Mouse (Mus musculus): ENCODE measurements around the gene Tmem176b. TPM values are rescaled to one million over a fixed set of nuclear protein-coding genes. Genes with fewer than 3 reads are reported as not detected.

Tmem176b gene
- polyA plus RNA-seq (2012; rRNA removed): 47.0 and 85.5 TPM in 2 replicates

GRCm38 (mm10) chr6:48840973-48841625, at the start of gene Tmem176b:
Tmem176b (minus strand) TSS chr6:48841496.

DNA sequence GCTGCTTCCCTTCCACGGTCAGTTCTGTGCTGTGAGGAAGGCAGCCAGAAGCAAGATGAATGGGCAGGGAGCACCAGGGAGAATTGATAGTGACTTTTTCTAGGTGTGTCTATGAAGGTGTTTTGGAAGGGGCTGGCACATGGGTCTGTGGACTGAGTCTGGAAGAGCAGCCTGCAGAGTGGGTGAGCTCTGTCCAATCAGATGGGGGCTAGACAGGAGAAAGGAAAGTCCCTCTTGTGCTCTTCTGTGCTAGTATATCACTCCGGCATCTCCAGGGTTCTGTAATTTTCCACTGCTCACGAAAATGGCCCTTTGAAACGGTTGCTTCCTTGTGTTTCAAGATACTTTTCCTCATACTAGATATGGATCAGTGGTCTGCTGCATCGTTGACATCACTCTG, 31.3 kb upstream of the Tmem176b start, which contains the start of gene Aoc1:
Gene Aoc1 (plus strand): TSS at position 301 of the 400 bp plus-strand sequence.

GRCm38 (mm10) chr6:48840371-48840969, 826 bp downstream of the Tmem176b start, which contains the start of gene Tmem176a:
Tmem176a (plus strand) TSS chr6:48840919.

Other genes starting within 250 kb of the Tmem176b start
- gene Repin1, start 247.6 kb downstream of the Tmem176b start, polyA plus RNA-seq (2012; rRNA removed): 38.4 and 41.8 TPM in 2 replicates
- gene Gm44965, start 247.6 kb downstream of the Tmem176b start, polyA plus RNA-seq (2012; rRNA removed): not detected in 2 replicates
- gene Zfp775, start 239.4 kb downstream of the Tmem176b start, polyA plus RNA-seq (2012; rRNA removed): 6.4 and 7.9 TPM in 2 replicates
- 0.78 and 1.4 TPM in 2 replicates for gene AI854703, start 214.7 kb downstream of the Tmem176b start, polyA plus RNA-seq (2012; rRNA removed)
- 1.2 and 1.7 TPM in 2 replicates for gene Gimap8, start 194.3 kb downstream of the Tmem176b start, polyA plus RNA-seq (2012; rRNA removed)
- 4.7 and 5.9 TPM in 2 replicates for gene Gimap9, start 165.4 kb downstream of the Tmem176b start, polyA plus RNA-seq (2012; rRNA removed)
- gene Gimap4, start 156.9 kb downstream of the Tmem176b start, polyA plus RNA-seq (2012; rRNA removed): 4.4 and 5.2 TPM in 2 replicates
- 6.3 and 9.2 TPM in 2 replicates for gene Gimap6, start 133.3 kb downstream of the Tmem176b start, polyA plus RNA-seq (2012; rRNA removed)
- 1.5 and 2.4 TPM in 2 replicates for gene Gm28053, start 122.9 kb downstream of the Tmem176b start, polyA plus RNA-seq (2012; rRNA removed)
- gene Gimap7, start 122.9 kb downstream of the Tmem176b start, polyA plus RNA-seq (2012; rRNA removed): not detected in 2 replicates
- 2.4 TPM in 2 replicates for gene Gimap1, start 102.4 kb downstream of the Tmem176b start, polyA plus RNA-seq (2012; rRNA removed)
- gene Gimap5, start 95.3 kb downstream of the Tmem176b start, polyA plus RNA-seq (2012; rRNA removed): 0.83 and 1.3 TPM in 2 replicates
- 0.06 TPM in 1 of 2 replicates, not detected in the other for gene Gimap3, start 70.6 kb downstream of the Tmem176b start, polyA plus RNA-seq (2012; rRNA removed)
- gene Tmem176a, start 577 bp downstream of the Tmem176b start, polyA plus RNA-seq (2012; rRNA removed): 17.0 and 25.2 TPM in 2 replicates
- gene Aoc1, start 31.4 kb upstream of the Tmem176b start, polyA plus RNA-seq (2012; rRNA removed): not detected in 2 replicates
- gene 1600015I10Rik, start 88.4 kb upstream of the Tmem176b start, polyA plus RNA-seq (2012; rRNA removed): not detected in 2 replicates
- not detected in 2 replicates for gene Doxl2, start 133.5 kb upstream of the Tmem176b start, polyA plus RNA-seq (2012; rRNA removed)
- not detected in 2 replicates for gene Svs1, start 145.4 kb upstream of the Tmem176b start, polyA plus RNA-seq (2012; rRNA removed)
- 0.55 and 0.82 TPM in 2 replicates for gene Gpnmb, start 195.1 kb upstream of the Tmem176b start, polyA plus RNA-seq (2012; rRNA removed)
- gene Malsu1, start 232.3 kb upstream of the Tmem176b start, polyA plus RNA-seq (2012; rRNA removed): 30.8 and 33.8 TPM in 2 replicates